27 mouse cellular contexts compared by ENCODE assay signal in genomic region chr19:32277287-32277686, GRCm38 (mm10).
DNase-seq lines count a peak whose midpoint lies in the region; ATAC-seq and TF ChIP-seq lines count a peak whose summit lies in the region.
"Had no signal": no experiment of that assay in that cellular context is flagged by ENCODE, and none has a peak within 500 bp of the region (broad histone marks: within the 10 kb centered on the region; RNA-seq: fewer than 3 reads in every experiment).

No protein-coding gene starts in this region.

- H3K4me1 ChIP-seq in intestine, embryonic 16.5 days (ENCODE audit: control insufficient read depth, insufficient read depth, low read length): peaks cover 15% of the 10 kb centered on the region
- H3K4me1 ChIP-seq in intestine, embryonic 15.5 days (replicated peaks): peaks cover 11% of the 10 kb centered on the region; the same call in 1 of the 2 replicates
- peaks cover 15% of the 10 kb centered on the region for H3K4me1 ChIP-seq in liver, adult 2 months (ENCODE audit: control insufficient read depth, insufficient read depth, low read length)
- peaks cover 25 to 63% of the 10 kb centered on the region in 2 experiments for H3K4me1 ChIP-seq in liver, embryonic 14.5 days (replicated peaks; ENCODE audit: control insufficient read depth in 2 of 2, insufficient read depth in 2 of 2, low read length in 1 of 2)
- H3K4me1 ChIP-seq in midbrain, embryonic 15.5 days: no peaks in the 10 kb centered on the region
- H3K4me1 ChIP-seq: forebrain, embryonic 15.5 days had no signal

- H3K9ac ChIP-seq in intestine, embryonic 16.5 days (ENCODE audit: low read depth, low read length): no peak overlapping the region
- no peak overlapping the region for H3K9ac ChIP-seq in intestine, embryonic 15.5 days
- H3K9ac ChIP-seq in liver, adult 2 months (ENCODE audit: low read depth, low read length): no peak overlapping the region
- no peak overlapping the region for H3K9ac ChIP-seq in liver, embryonic 14.5 days (replicated peaks)
- H3K9ac ChIP-seq in midbrain, embryonic 15.5 days: no peak overlapping the region
- H3K9ac ChIP-seq: embryonic facial prominence, embryonic 13.5 days; forebrain, embryonic 15.5 days; hindbrain, embryonic 13.5 days had no signal

- peaks cover 11% of the 10 kb centered on the region; the same call in 1 of the 2 replicates for H3K79me2 ChIP-seq in liver, adult 2 months (ENCODE audit: control insufficient read depth, insufficient read depth, low read length)

- H3K36me3 ChIP-seq in intestine, embryonic 16.5 days (ENCODE audit: control insufficient read depth, insufficient read depth, low read length): no peaks in the 10 kb centered on the region
- no peaks in the 10 kb centered on the region for H3K36me3 ChIP-seq in intestine, embryonic 15.5 days
- H3K36me3 ChIP-seq in liver, adult 2 months (ENCODE audit: control insufficient read depth, insufficient read depth, low read length): no peaks in the 10 kb centered on the region
- no peaks in the 10 kb centered on the region for H3K36me3 ChIP-seq in liver, embryonic 14.5 days (replicated peaks; ENCODE audit: control insufficient read depth, insufficient read depth, low read depth)
- H3K36me3 ChIP-seq in midbrain, embryonic 15.5 days (replicated peaks): no peaks in the 10 kb centered on the region
- H3K36me3 ChIP-seq: embryonic facial prominence, embryonic 13.5 days; forebrain, embryonic 10.5 days; forebrain, embryonic 15.5 days; hindbrain, embryonic 13.5 days; midbrain, embryonic 10.5 days had no signal

- H3K4me2 ChIP-seq in intestine, embryonic 16.5 days (ENCODE audit: low read depth, low read length): no peak overlapping the region
- no peak overlapping the region for H3K4me2 ChIP-seq in intestine, embryonic 15.5 days (replicated peaks)
- H3K4me2 ChIP-seq in liver, embryonic 14.5 days (ENCODE audit: low read depth): no peak overlapping the region
- no peak overlapping the region for H3K4me2 ChIP-seq in midbrain, embryonic 15.5 days
- H3K4me2 ChIP-seq: embryonic facial prominence, embryonic 13.5 days; forebrain, embryonic 15.5 days; heart, embryonic 11.5 days; hindbrain, embryonic 13.5 days had no signal

- no peaks in the 10 kb centered on the region for H3K27me3 ChIP-seq in intestine, embryonic 16.5 days (replicated peaks; ENCODE audit: control insufficient read depth, insufficient read depth, low read length)
- H3K27me3 ChIP-seq in intestine, embryonic 15.5 days (replicated peaks): no peaks in the 10 kb centered on the region
- no peaks in the 10 kb centered on the region for H3K27me3 ChIP-seq in liver, adult 2 months (ENCODE audit: control insufficient read depth, insufficient read depth, low read length)
- H3K27me3 ChIP-seq in liver, embryonic 14.5 days (ENCODE audit: control insufficient read depth, insufficient read depth, low read length): no peaks in the 10 kb centered on the region
- H3K27me3 ChIP-seq in midbrain, embryonic 15.5 days (replicated peaks): no peaks in the 10 kb centered on the region
- H3K27me3 ChIP-seq: embryonic facial prominence, embryonic 13.5 days; forebrain, embryonic 15.5 days; hindbrain, embryonic 13.5 days; Patski had no signal

- ATAC-seq in intestine, embryonic 16.5 days: peak; percentile 56
- ATAC-seq in intestine, embryonic 15.5 days: no peak; the same call in 1 of the 2 replicates
- ATAC-seq in liver, embryonic 14.5 days (ENCODE audit: insufficient read depth): no peak
- ATAC-seq in midbrain, embryonic 15.5 days (replicated peaks): no peak
- ATAC-seq: forebrain, embryonic 15.5 days; midbrain, embryonic 16.5 days had no signal

- no peak overlapping the region for H3K4me3 ChIP-seq in intestine, embryonic 16.5 days (ENCODE audit: low read length)
- no peak overlapping the region for H3K4me3 ChIP-seq in intestine, embryonic 15.5 days (replicated peaks)
- H3K4me3 ChIP-seq in liver, adult 2 months (ENCODE audit: insufficient read depth, low read depth, low read length): no peak overlapping the region
- H3K4me3 ChIP-seq in liver, embryonic 14.5 days (ENCODE audit: insufficient read depth in 1 of 2, low read depth in 2 of 2, low read length in 2 of 2): no peak overlapping the region
- no peak overlapping the region for H3K4me3 ChIP-seq in midbrain, embryonic 15.5 days
- H3K4me3 ChIP-seq: embryonic facial prominence, embryonic 13.5 days; forebrain, embryonic 10.5 days; forebrain, embryonic 15.5 days; hindbrain, embryonic 13.5 days; midbrain, embryonic 10.5 days had no signal

- TF ChIP-seq CTCF in liver, adult 2 months (IDR thresholded peaks at IDR 0.05; ENCODE audit: low read depth, low read length): no peak
- TF ChIP-seq CTCF in liver, embryonic 14.5 days (IDR thresholded peaks at IDR 0.05; ENCODE audit: low read depth): no peak

- no peak for TF ChIP-seq EP300 in liver, embryonic 14.5 days (IDR thresholded peaks at IDR 0.05; ENCODE audit: low read depth)

- TF ChIP-seq POLR2A in liver, adult 2 months (IDR thresholded peaks at IDR 0.05; ENCODE audit: extremely low read depth, insufficient read depth, low read length): no peak

- DNase-seq in liver, adult 2 months (ENCODE audit: extremely low read depth, low read depth, low spot score): peak; percentile 68
- DNase-seq in liver: no peak
- DNase-seq in liver, embryonic 14.5 days (ENCODE audit: low read depth in 3 of 3, low spot score in 3 of 3): no peak
- DNase-seq in thymus, postnatal 36 days: no peak
- DNase-seq: adrenal gland, postnatal 14 days; cerebellum, adult 18-20 months; cerebellum, postnatal 10 days; gastrocnemius, postnatal 25 days; heart, adult 11 months; heart, postnatal 4 days; layer of hippocampus, adult 9-11 months; lung, postnatal 4 days; right cerebral cortex, postnatal 25 days; spleen, adult 18-20 months; thymus, postnatal 25 days had no signal

- H3K27ac ChIP-seq in intestine, embryonic 16.5 days (ENCODE audit: low read length): no peak overlapping the region
- H3K27ac ChIP-seq in intestine, embryonic 15.5 days: no peak overlapping the region
- H3K27ac ChIP-seq in liver, adult 2 months (replicated peaks; ENCODE audit: insufficient read depth, low read depth, low read length): no peak overlapping the region
- H3K27ac ChIP-seq in liver, embryonic 14.5 days: peak overlapping the region; percentile 11; the same call in 1 of the 2 replicates
- H3K27ac ChIP-seq in midbrain, embryonic 15.5 days: no peak overlapping the region
- H3K27ac ChIP-seq: embryonic facial prominence, embryonic 13.5 days; forebrain, embryonic 10.5 days; forebrain, embryonic 15.5 days; hindbrain, embryonic 13.5 days; midbrain, embryonic 10.5 days had no signal

- no peaks in the 10 kb centered on the region for H3K9me3 ChIP-seq in intestine, embryonic 16.5 days (ENCODE audit: control insufficient read depth, low read length)
- H3K9me3 ChIP-seq in intestine, embryonic 15.5 days: no peaks in the 10 kb centered on the region
- no peaks in the 10 kb centered on the region for H3K9me3 ChIP-seq in liver, embryonic 14.5 days (ENCODE audit: control insufficient read depth, low read length)
- H3K9me3 ChIP-seq in midbrain, embryonic 15.5 days: no peaks in the 10 kb centered on the region
- H3K9me3 ChIP-seq: embryonic facial prominence, embryonic 13.5 days; forebrain, embryonic 10.5 days; forebrain, embryonic 15.5 days; G1E; hindbrain, embryonic 13.5 days; midbrain, embryonic 10.5 days had no signal

- WGBS in intestine, embryonic 16.5 days: 80% methylated on average over 2 of the region's 2 CpGs
- 77% methylated on average over 2 of the region's 2 CpGs for WGBS in intestine, embryonic 15.5 days
- 37% methylated on average over 2 of the region's 2 CpGs for WGBS in liver, adult 2 months
- WGBS in liver, embryonic 14.5 days (ENCODE audit: insufficient replicate concordance): 51% methylated on average over 2 of the region's 2 CpGs
- 90% methylated on average over 2 of the region's 2 CpGs for WGBS in midbrain, embryonic 15.5 days
